Mouse (Mus musculus): ENCODE measurements around the gene Cyb5r1. TPM values are rescaled to one million over a fixed set of nuclear protein-coding genes. Genes with fewer than 3 reads are reported as not detected.

The Cyb5r1 gene
- polyA plus RNA-seq (2012; rRNA removed) = 41.9 and 56.8 TPM in 2 replicates

- H3K4me1 ChIP-seq (ENCODE audit: control insufficient read depth, insufficient read depth, low read length) = peaks cover 5% of the 10 kb centered on the region; the same call in 1 of the 2 replicates
- WGBS = under 1% methylated on average over 43 of the region's 43 CpGs
- peak; percentile 88 for DNase-seq
- H3K36me3 ChIP-seq (ENCODE audit: control insufficient read depth, insufficient read depth, low read length) = no peaks in the 10 kb centered on the region
- no peaks in the 10 kb centered on the region for H3K27me3 ChIP-seq (replicated peaks; ENCODE audit: control insufficient read depth, insufficient read depth, low read length)
- peak within 1 kb of the TSS; percentile 51 for H3K27ac ChIP-seq (ENCODE audit: insufficient read depth, low read depth, low read length)
- H3K4me3 ChIP-seq (ENCODE audit: insufficient read depth, low read depth, low read length) = peak within 1 kb of the TSS; percentile 62
- no peak for TF ChIP-seq CTCF (conservative IDR thresholded peaks at IDR 0.05; ENCODE audit: insufficient read depth, insufficient read length, low read depth, low read length)
These were observed at the start of gene Cyb5r1 for GRCm38 (mm10) chr1:134405509-134406413. Gene Cyb5r1, plus strand, starts transcription at chr1:134405559.

DNA sequence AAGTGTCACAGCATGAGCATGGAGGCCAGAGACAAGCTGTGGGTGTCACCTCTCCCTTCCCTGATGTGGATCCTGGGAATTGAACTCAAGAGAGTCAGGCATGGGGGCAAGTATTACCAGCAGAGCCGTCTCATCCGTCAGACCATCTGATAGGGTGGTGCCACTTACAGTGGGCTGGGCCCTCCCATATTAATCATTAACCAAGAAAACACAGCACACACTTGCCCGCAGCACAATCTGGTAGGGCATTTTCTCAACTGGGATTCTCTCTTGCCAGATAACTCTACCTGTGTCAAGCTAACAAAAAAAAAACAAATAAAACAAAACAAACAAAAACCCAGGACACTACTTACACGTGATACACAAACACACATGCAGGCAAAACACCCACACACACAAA, 47.9 kb upstream of the Cyb5r1 start:
- H3K4me3 ChIP-seq (ENCODE audit: insufficient read depth, low read depth, low read length) = no peak overlapping the region
- peaks cover 1% of the 10 kb centered on the region; the same call in 1 of the 2 replicates for H3K36me3 ChIP-seq (ENCODE audit: control insufficient read depth, insufficient read depth, low read length)
- WGBS = 44% methylated on average over 4 of the region's 4 CpGs
- no peak overlapping the region for H3K27ac ChIP-seq (ENCODE audit: insufficient read depth, low read depth, low read length)
- DNase-seq = peak; percentile 59
- no peak for TF ChIP-seq POLR2A (IDR thresholded peaks at IDR 0.05; ENCODE audit: low read depth, low read length)
- no peak for TF ChIP-seq CTCF (conservative IDR thresholded peaks at IDR 0.05; ENCODE audit: insufficient read depth, insufficient read length, low read depth, low read length)
- no peaks in the 10 kb centered on the region for H3K27me3 ChIP-seq (replicated peaks; ENCODE audit: control insufficient read depth, insufficient read depth, low read length)
- no peaks in the 10 kb centered on the region; the same call in 1 of the 2 replicates for H3K4me1 ChIP-seq (ENCODE audit: control insufficient read depth, insufficient read depth, low read length)

- Histone ChIP-seq H3K36me3 (ENCODE audit: control insufficient read depth, insufficient read depth, low read length) (no peaks in the 10 kb centered on the region; the same call in 1 of the 2 replicates), H3K4me1 (ENCODE audit: control insufficient read depth, insufficient read depth, low read length) (no peaks in the 10 kb centered on the region; the same call in 1 of the 2 replicates), H3K27ac (ENCODE audit: insufficient read depth, low read depth, low read length) (no peak overlapping the region), H3K4me3 (ENCODE audit: insufficient read depth, low read depth, low read length) (no peak overlapping the region), H3K27me3 (replicated peaks; ENCODE audit: control insufficient read depth, insufficient read depth, low read length) (no peaks in the 10 kb centered on the region)
- WGBS = 58% methylated on average over 7 of the region's 7 CpGs
- TF ChIP-seq CTCF (conservative IDR thresholded peaks at IDR 0.05; ENCODE audit: insufficient read depth, insufficient read length, low read depth, low read length) = no peak
- no peak for TF ChIP-seq POLR2A (IDR thresholded peaks at IDR 0.05; ENCODE audit: low read depth, low read length)
- DNase-seq = no peak
These were observed 44.7 kb upstream of the Cyb5r1 start for GRCm38 (mm10) chr1:134360656-134361055.

DNA sequence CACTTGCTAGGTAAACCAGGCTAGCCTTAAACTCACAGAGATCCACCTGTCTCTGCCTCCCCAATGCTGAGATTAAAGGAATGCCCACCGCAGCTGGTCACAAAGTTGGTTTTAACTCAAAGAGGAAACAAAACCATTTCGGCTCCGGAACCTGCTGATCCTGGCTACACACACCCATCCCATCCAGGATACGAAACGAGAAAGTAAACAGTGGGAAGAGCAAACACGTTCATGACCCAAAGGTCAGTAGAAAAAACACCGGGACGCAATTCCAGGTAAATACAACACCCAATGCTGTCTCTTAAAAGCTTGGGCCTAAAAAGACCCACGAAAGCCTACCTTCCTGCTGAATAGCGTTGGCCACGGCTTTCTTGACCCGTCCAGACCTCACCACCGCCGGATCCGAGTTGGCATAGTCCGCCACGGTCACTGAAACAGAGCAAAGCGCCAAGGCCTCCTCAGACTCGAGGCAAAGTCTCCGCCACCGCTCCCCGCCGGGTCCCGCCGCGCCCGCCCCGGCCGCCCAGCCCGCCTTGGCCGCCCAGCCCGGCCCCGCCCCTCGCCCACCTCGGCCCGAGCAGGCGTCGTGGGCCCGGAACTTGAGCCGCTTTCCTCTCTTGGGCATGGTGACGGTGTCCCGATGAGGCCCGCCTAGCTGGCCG, 44.0 kb upstream of the Cyb5r1 start:
- no peaks in the 10 kb centered on the region; the same call in 1 of the 2 replicates for H3K4me1 ChIP-seq (ENCODE audit: control insufficient read depth, insufficient read depth, low read length)
- no peaks in the 10 kb centered on the region for H3K27me3 ChIP-seq (replicated peaks; ENCODE audit: control insufficient read depth, insufficient read depth, low read length)
- H3K4me3 ChIP-seq (ENCODE audit: insufficient read depth, low read depth, low read length) = peak overlapping the region; percentile 90
- under 1% methylated on average over 44 of the region's 44 CpGs for WGBS
- H3K27ac ChIP-seq (ENCODE audit: insufficient read depth, low read depth, low read length) = peak overlapping the region; percentile 87
- no peak for DNase-seq
- H3K36me3 ChIP-seq (ENCODE audit: control insufficient read depth, insufficient read depth, low read length) = no peaks in the 10 kb centered on the region; the same call in 1 of the 2 replicates
- TF ChIP-seq POLR2A (IDR thresholded peaks at IDR 0.05; ENCODE audit: low read depth, low read length) (no peak), CTCF (conservative IDR thresholded peaks at IDR 0.05; ENCODE audit: insufficient read depth, insufficient read length, low read depth, low read length) (no peak)

DNA sequence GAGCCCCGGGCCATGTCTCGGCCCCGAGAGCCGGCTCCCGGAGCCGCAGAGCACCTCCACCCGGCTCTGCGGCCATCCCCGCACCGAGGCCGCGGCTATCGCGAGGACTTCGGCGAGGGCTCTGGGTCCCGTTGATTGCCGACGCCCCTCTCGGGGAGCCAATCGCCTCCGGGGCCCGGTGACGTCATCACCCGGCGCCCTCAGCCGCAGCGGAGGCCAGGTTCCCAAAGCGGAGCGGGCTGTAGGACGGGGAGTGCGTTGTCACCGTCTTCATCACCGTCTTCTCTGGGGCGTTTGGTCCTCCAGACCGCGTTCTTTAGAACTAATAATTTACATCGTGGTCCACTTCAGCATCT, 43.5 kb upstream of the Cyb5r1 start, which contains the start of gene Tmem183a:
Gene Tmem183a, minus strand, starts transcription at position 123 of the 356 bp plus-strand sequence.
- TF ChIP-seq POLR2A (IDR thresholded peaks at IDR 0.05; ENCODE audit: low read depth, low read length) = peak; percentile 95
- TF ChIP-seq CTCF (conservative IDR thresholded peaks at IDR 0.05; ENCODE audit: insufficient read depth, insufficient read length, low read depth, low read length) = no peak
- H3K36me3 ChIP-seq (ENCODE audit: control insufficient read depth, insufficient read depth, low read length) = no peaks in the 10 kb centered on the region; the same call in 1 of the 2 replicates
- DNase-seq = peak; percentile 97
- peak within 1 kb of the TSS; percentile 90 for H3K4me3 ChIP-seq (ENCODE audit: insufficient read depth, low read depth, low read length)
- no peaks in the 10 kb centered on the region for H3K27me3 ChIP-seq (replicated peaks; ENCODE audit: control insufficient read depth, insufficient read depth, low read length)
- under 1% methylated on average over 38 of the region's 38 CpGs for WGBS
- peak within 1 kb of the TSS; percentile 87 for H3K27ac ChIP-seq (ENCODE audit: insufficient read depth, low read depth, low read length)
- H3K4me1 ChIP-seq (ENCODE audit: control insufficient read depth, insufficient read depth, low read length) = no peaks in the 10 kb centered on the region; the same call in 1 of the 2 replicates

DNA sequence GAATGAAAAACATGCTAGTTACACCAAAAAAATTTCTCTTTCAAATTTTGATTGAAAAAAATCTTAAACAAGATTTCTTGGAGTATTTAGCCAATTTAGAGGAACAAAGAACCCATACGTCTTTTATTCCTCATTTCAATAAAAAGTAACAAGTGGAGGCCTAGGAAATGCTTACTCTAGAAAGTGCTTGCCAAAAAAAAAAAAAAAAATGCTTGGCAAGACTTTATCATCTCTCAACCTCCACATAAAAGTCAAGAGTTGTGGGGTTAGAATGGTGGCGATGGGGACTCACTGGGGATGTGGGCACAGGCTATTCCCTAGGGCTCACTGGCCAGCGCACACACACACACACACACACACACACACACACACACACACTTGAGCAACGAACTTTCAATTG, 42.2 kb upstream of the Cyb5r1 start:
- Histone ChIP-seq H3K4me1 (ENCODE audit: control insufficient read depth, insufficient read depth, low read length) (no peaks in the 10 kb centered on the region; the same call in 1 of the 2 replicates), H3K36me3 (ENCODE audit: control insufficient read depth, insufficient read depth, low read length) (no peaks in the 10 kb centered on the region; the same call in 1 of the 2 replicates), H3K4me3 (ENCODE audit: insufficient read depth, low read depth, low read length) (no peak overlapping the region), H3K27me3 (replicated peaks; ENCODE audit: control insufficient read depth, insufficient read depth, low read length) (no peaks in the 10 kb centered on the region), H3K27ac (ENCODE audit: insufficient read depth, low read depth, low read length) (no peak overlapping the region)
- WGBS = 62% methylated on average over 4 of the region's 4 CpGs
- TF ChIP-seq CTCF (conservative IDR thresholded peaks at IDR 0.05; ENCODE audit: insufficient read depth, insufficient read length, low read depth, low read length) (no peak), POLR2A (IDR thresholded peaks at IDR 0.05; ENCODE audit: low read depth, low read length) (no peak)
- DNase-seq = no peak

GRCm38 (mm10) chr1:134365491-134365890, 39.9 kb upstream of the Cyb5r1 start:
- DNase-seq = no peak
- H3K27ac ChIP-seq (ENCODE audit: insufficient read depth, low read depth, low read length) = no peak overlapping the region
- H3K4me3 ChIP-seq (ENCODE audit: insufficient read depth, low read depth, low read length) = no peak overlapping the region
- H3K27me3 ChIP-seq (replicated peaks; ENCODE audit: control insufficient read depth, insufficient read depth, low read length) = no peaks in the 10 kb centered on the region
- 67% methylated on average over 5 of the region's 5 CpGs for WGBS
- TF ChIP-seq POLR2A (IDR thresholded peaks at IDR 0.05; ENCODE audit: low read depth, low read length) = no peak
- TF ChIP-seq CTCF (conservative IDR thresholded peaks at IDR 0.05; ENCODE audit: insufficient read depth, insufficient read length, low read depth, low read length) = no peak
- no peaks in the 10 kb centered on the region for H3K36me3 ChIP-seq (ENCODE audit: control insufficient read depth, insufficient read depth, low read length)
- H3K4me1 ChIP-seq (ENCODE audit: control insufficient read depth, insufficient read depth, low read length) = no peaks in the 10 kb centered on the region; the same call in 1 of the 2 replicates
